Mouse (Mus musculus): Measurements from ENCODE around the gene 1700080E11Rik.
"Not testable (repeated sequence)": the region's sequence is repeated elsewhere in the genome, so short reads cannot be mapped to it uniquely, and the experiment has no call there.

1700080E11Rik gene

GRCm38 (mm10) chr9:105144992-105145391 is at the start of gene 1700080E11Rik:
1700080E11Rik (minus strand) TSS chr9:105145092.
- no peak for DNase-seq

- no peak for DNase-seq
These were observed 41.8 kb upstream of the 1700080E11Rik start for GRCm38 (mm10) chr9:105186725-105187124.

- no peak for DNase-seq
These were observed 37.5 kb upstream of the 1700080E11Rik start for GRCm38 (mm10) chr9:105182392-105182791.

- DNase-seq = no peak
These were observed 5.7 kb downstream of the 1700080E11Rik start for GRCm38 (mm10) chr9:105139204-105139603.

GRCm38 (mm10) chr9:105136404-105136803 is 8.5 kb downstream of the 1700080E11Rik start:
- no peak for DNase-seq

GRCm38 (mm10) chr9:105134536-105134935 is 10.4 kb downstream of the 1700080E11Rik start:
- DNase-seq = no peak

- no peak for DNase-seq
These were observed 12.9 kb downstream of the 1700080E11Rik start for GRCm38 (mm10) chr9:105132002-105132367.

GRCm38 (mm10) chr9:105131253-105132001 is 13.5 kb downstream of the 1700080E11Rik start, which contains the start of gene Nudt16:
Nudt16 (minus strand) TSS chr9:105131824.
- peak; percentile 91 to 92 for DNase-seq

- DNase-seq = no peak
These were observed 14.6 kb downstream of the 1700080E11Rik start for GRCm38 (mm10) chr9:105130331-105130730.

- not testable (repeated sequence) for DNase-seq
These were observed 19.7 kb downstream of the 1700080E11Rik start for GRCm38 (mm10) chr9:105125206-105125605.

GRCm38 (mm10) chr9:105103893-105104292 is 41.0 kb downstream of the 1700080E11Rik start:
- DNase-seq = no peak

GRCm38 (mm10) chr9:105101911-105102310 is 43.0 kb downstream of the 1700080E11Rik start:
- DNase-seq = no peak

GRCm38 (mm10) chr9:105100807-105101570 is 43.9 kb downstream of the 1700080E11Rik start:
- DNase-seq = no peak

Data from kidney, adult 8-10 months (tissue).